Mouse (Mus musculus) myocyte (in vitro differentiated cells): ENCODE measurements around the gene Aanat. TPM values are rescaled to one million over a fixed set of nuclear protein-coding genes. Genes with fewer than 3 reads are reported as not detected.
A peak's percentile ranks its signal among the peaks of the same experiment; 100 is the strongest.

Experiments used
- H3K27me3 ChIP-seq: one replicate; pipeline ENCODE4 v1.6.1; 2011; ENCODE audit not compliant: control insufficient read depth, insufficient read depth, insufficient read length
- H3K36me3 ChIP-seq: one replicate; pipeline ENCODE4 v1.6.1; 2011; ENCODE audit not compliant: control insufficient read depth, insufficient read depth
- H3K4me2 ChIP-seq: one replicate; pipeline ENCODE4 v1.6.1; 2011; ENCODE audit warnings: low read depth, control low read depth
- H3K4me3 ChIP-seq: one replicate; pipeline ENCODE4 v1.5.1; 2011; ENCODE audit warnings: mild to moderate bottlenecking, control low read depth, moderate library complexity
- H3K79me2 ChIP-seq: one replicate; pipeline ENCODE4 v1.6.1; 2011; ENCODE audit not compliant: control insufficient read depth, insufficient read depth
- H3ac ChIP-seq: one replicate; pipeline ENCODE4 v1.6.1; 2011; ENCODE audit not compliant: control insufficient read depth, insufficient read length
- CEBPB ChIP-seq: IDR thresholded peaks from 2 replicates; pipeline ENCODE4 v1.6.1; 2011; ENCODE audit warnings: mild to moderate bottlenecking, moderate library complexity; ENCODE audit not compliant: poor library complexity, insufficient read depth, severe bottlenecking
- E2F4 ChIP-seq: IDR thresholded peaks from one replicate; pipeline ENCODE4 v1.6.1; 2011; ENCODE audit warnings: mild to moderate bottlenecking, control low read depth, moderate library complexity; ENCODE audit not compliant: insufficient read depth
- MAX ChIP-seq: IDR thresholded peaks from one replicate; pipeline ENCODE4 v1.6.1; 2011; ENCODE audit warnings: low read depth, mild to moderate bottlenecking, control low read depth
- MYOD1 ChIP-seq, 3 experiments: IDR thresholded peaks; one replicate each; pipeline ENCODE4 v1.6.1; 2011; ENCODE audit warnings: control low read depth in 2 of 3, low read depth in 2 of 3, mild to moderate bottlenecking in 2 of 3, moderate library complexity in 1 of 3; ENCODE audit not compliant: insufficient read length in 2 of 3, control insufficient read depth in 1 of 3
- MYOG ChIP-seq, 3 experiments: IDR thresholded peaks; one replicate each; pipeline ENCODE4 v1.6.1; 2011; ENCODE audit warnings: control low read depth in 2 of 3, low read depth in 2 of 3, mild to moderate bottlenecking in 2 of 3; ENCODE audit not compliant: insufficient read length in 2 of 3, control insufficient read depth in 1 of 3, insufficient read depth in 1 of 3
- POLR2A ChIP-seq: IDR thresholded peaks from one replicate; pipeline ENCODE4 v1.6.1; 2011; ENCODE audit warnings: low read depth, mild to moderate bottlenecking, control low read depth, moderate library complexity; ENCODE audit not compliant: insufficient read length
- POLR2AphosphoS2 ChIP-seq: IDR thresholded peaks from one replicate; pipeline ENCODE4 v1.6.1; 2011; ENCODE audit warnings: low read depth, control low read depth; ENCODE audit not compliant: insufficient read length
- REST ChIP-seq: IDR thresholded peaks from one replicate; pipeline ENCODE4 v1.6.1; 2011; ENCODE audit warnings: mild to moderate bottlenecking, control low read depth, moderate library complexity; ENCODE audit not compliant: insufficient read depth, insufficient read length
- SRF ChIP-seq: IDR thresholded peaks from one replicate; pipeline ENCODE4 v1.6.1; 2011; ENCODE audit warnings: low read depth; ENCODE audit not compliant: control insufficient read depth, insufficient read length
- TCF12 ChIP-seq: IDR thresholded peaks from one replicate; pipeline ENCODE4 v1.6.1; 2011; ENCODE audit warnings: mild to moderate bottlenecking, control low read depth; ENCODE audit not compliant: poor library complexity, insufficient read depth, severe bottlenecking
- TCF3 ChIP-seq: IDR thresholded peaks from one replicate; pipeline ENCODE4 v1.6.1; 2011; ENCODE audit warnings: low read depth, control low read depth; ENCODE audit not compliant: insufficient read length
- USF1 ChIP-seq: IDR thresholded peaks from one replicate; pipeline ENCODE4 v1.6.1; 2011; ENCODE audit warnings: low read depth, mild to moderate bottlenecking, control low read depth, moderate library complexity
- polyA plus RNA-seq: library from polyadenylated mRNA; unstranded; fragments of >200 nt; fragmentation: generic; extraction: Trizol; gene quantifications from one replicate; pipeline ENCODE4 v1.2.1, GENCODE M21; 2012; ENCODE audit warnings: missing spikeins

Gene Aanat
- polyA plus RNA-seq, 1 experiment = not detected

GRCm38 (mm10) chr11:116589574-116589973 is 3.3 kb downstream of the Aanat start:
- Histone ChIP-seq H3K79me2 (no peaks in the 10 kb centered on the region), H3K27me3 (no peaks in the 10 kb centered on the region), H3K4me3 (no peak overlapping the region), H3K4me2 (no peak overlapping the region), H3ac (no peak overlapping the region), H3K36me3 (no peaks in the 10 kb centered on the region)
- TF ChIP-seq USF1 (no peak), MAX (no peak), POLR2A (no peak), TCF12 (no peak), TCF3 (no peak), SRF (no peak), MYOG (IDR thresholded peaks at IDR 0.05; ENCODE audit: control insufficient read depth in 1 of 3, insufficient read depth in 1 of 3, insufficient read length in 2 of 3, low read depth in 2 of 3) (no peak), CEBPB (no peak), REST (no peak), MYOD1 (IDR thresholded peaks at IDR 0.05; ENCODE audit: control insufficient read depth in 1 of 3, insufficient read length in 2 of 3, low read depth in 2 of 3) (no peak), E2F4 (no peak)

GRCm38 (mm10) chr11:116591621-116592020 is 5.4 kb downstream of the Aanat start:
- Histone ChIP-seq H3ac (no peak overlapping the region), H3K36me3 (no peaks in the 10 kb centered on the region), H3K4me2 (no peak overlapping the region), H3K27me3 (no peaks in the 10 kb centered on the region), H3K4me3 (no peak overlapping the region), H3K79me2 (no peaks in the 10 kb centered on the region)
- TF ChIP-seq SRF (no peak), REST (no peak), POLR2A (no peak), MYOD1 (IDR thresholded peaks at IDR 0.05; ENCODE audit: control insufficient read depth in 1 of 3, insufficient read length in 2 of 3, low read depth in 2 of 3) (no peak), POLR2AphosphoS2 (no peak), TCF12 (no peak), USF1 (no peak), E2F4 (no peak), TCF3 (no peak), MAX (no peak), MYOG (IDR thresholded peaks at IDR 0.05; ENCODE audit: control insufficient read depth in 1 of 3, insufficient read depth in 1 of 3, insufficient read length in 2 of 3, low read depth in 2 of 3) (no peak), CEBPB (no peak)

DNA sequence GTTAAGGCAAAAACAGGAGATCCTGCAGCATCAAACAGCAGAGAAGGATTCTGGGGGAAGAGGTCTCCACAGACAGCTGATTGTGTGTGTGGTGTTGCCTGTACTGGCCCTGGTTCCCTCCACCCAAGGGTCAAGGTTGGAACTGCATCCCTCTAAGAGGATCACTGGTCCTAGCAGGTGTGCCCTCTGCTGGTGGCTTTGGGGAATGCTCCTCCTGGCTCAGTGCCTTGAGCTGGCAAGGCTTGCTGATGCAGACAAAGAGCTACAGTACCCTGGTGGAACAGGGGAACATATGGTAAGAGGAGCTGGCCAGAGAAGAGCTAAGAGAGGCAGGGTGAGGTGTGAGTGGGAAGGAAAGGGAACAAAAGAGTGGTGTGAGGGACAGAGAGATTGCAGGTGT is 6.2 kb downstream of the Aanat start:
- Histone ChIP-seq H3K27me3 (no peaks in the 10 kb centered on the region), H3ac (no peak overlapping the region), H3K36me3 (no peaks in the 10 kb centered on the region), H3K4me2 (no peak overlapping the region), H3K4me3 (no peak overlapping the region), H3K79me2 (no peaks in the 10 kb centered on the region)
- no peak for TF ChIP-seq E2F4
- no peak for TF ChIP-seq TCF3
- peak in 1 of 3 experiments; percentile 31 for TF ChIP-seq MYOD1 (IDR thresholded peaks at IDR 0.05; ENCODE audit: control insufficient read depth in 1 of 3, insufficient read length in 2 of 3, low read depth in 2 of 3)
- no peak for TF ChIP-seq POLR2AphosphoS2

- no peaks in the 10 kb centered on the region for H3K36me3 ChIP-seq
- no peaks in the 10 kb centered on the region for H3K27me3 ChIP-seq
- no peaks in the 10 kb centered on the region for H3K79me2 ChIP-seq
- no peak for TF ChIP-seq MYOG (IDR thresholded peaks at IDR 0.05; ENCODE audit: control insufficient read depth in 1 of 3, insufficient read depth in 1 of 3, insufficient read length in 2 of 3, low read depth in 2 of 3)
- no peak for TF ChIP-seq MAX
- no peak overlapping the region for H3K4me2 ChIP-seq
- no peak overlapping the region for H3K4me3 ChIP-seq
- H3ac ChIP-seq = no peak overlapping the region
Measured at GRCm38 (mm10) chr11:116593345-116593744, 7.1 kb downstream of the Aanat start.

DNA sequence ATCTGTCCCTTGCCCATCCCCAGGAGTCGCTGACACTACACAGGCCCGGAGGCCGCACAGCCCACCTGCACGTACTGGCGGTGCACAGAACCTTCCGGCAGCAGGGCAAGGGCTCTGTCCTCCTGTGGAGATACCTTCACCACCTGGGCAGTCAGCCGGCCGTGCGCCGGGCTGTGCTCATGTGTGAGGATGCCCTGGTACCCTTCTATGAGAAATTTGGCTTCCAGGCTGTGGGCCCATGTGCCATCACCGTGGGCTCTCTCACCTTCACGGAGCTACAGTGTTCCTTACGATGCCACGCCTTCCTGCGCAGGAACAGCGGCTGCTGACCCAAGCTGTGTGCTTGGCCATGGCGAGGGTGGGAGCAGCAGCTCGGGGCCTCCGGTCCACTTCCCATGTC is 10.5 kb downstream of the Aanat start:
- Histone ChIP-seq H3K27me3 (no peaks in the 10 kb centered on the region), H3K36me3 (no peaks in the 10 kb centered on the region), H3K4me2 (no peak overlapping the region), H3K79me2 (no peaks in the 10 kb centered on the region), H3ac (no peak overlapping the region), H3K4me3 (no peak overlapping the region)
- no peak for TF ChIP-seq POLR2A
- no peak for TF ChIP-seq REST
- TF ChIP-seq E2F4 = no peak
- no peak for TF ChIP-seq POLR2AphosphoS2
- TF ChIP-seq SRF = no peak
- no peak for TF ChIP-seq MAX
- no peak for TF ChIP-seq TCF3
- TF ChIP-seq USF1 = no peak

DNA sequence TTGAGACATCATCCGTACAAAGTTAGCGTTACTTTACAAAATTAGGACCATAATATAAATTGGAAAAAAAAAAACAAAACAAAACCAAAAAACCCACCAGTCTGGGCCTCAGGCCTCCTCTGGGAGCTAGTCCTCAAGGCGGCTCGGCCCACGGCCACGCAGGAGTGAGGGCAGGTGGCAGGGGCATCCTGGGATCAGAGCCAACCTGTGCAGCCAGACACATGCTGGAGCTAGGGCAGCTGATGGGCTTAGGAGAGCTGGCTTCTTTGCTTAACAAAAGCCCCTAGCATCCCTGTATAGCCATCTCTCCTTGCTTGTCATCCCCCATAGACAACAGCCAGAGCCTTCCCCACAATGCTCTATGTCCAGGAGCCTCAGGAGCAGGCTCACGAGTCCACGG is 12.0 kb downstream of the Aanat start:
- Histone ChIP-seq H3K79me2 (no peaks in the 10 kb centered on the region), H3K27me3 (no peaks in the 10 kb centered on the region), H3ac (no peak overlapping the region), H3K4me3 (no peak overlapping the region), H3K36me3 (peaks cover 1% of the 10 kb centered on the region), H3K4me2 (no peak overlapping the region)
- TF ChIP-seq USF1 = no peak
- no peak for TF ChIP-seq SRF
- TF ChIP-seq POLR2AphosphoS2 = no peak
- TF ChIP-seq E2F4 = no peak
- TF ChIP-seq TCF12 = no peak
